Mouse (Mus musculus) spleen, postnatal 0 days (tissue): ENCODE measurements around the gene Larp7. TPM values are rescaled to one million over a fixed set of nuclear protein-coding genes. Genes with fewer than 3 reads are reported as not detected.

Source experiments
- microRNA counts: library from miRNA; unstranded; fragments of <30 nt; microRNA quantifications from one replicate; lab custom pipeline; 2015
- polyA plus RNA-seq: library from polyadenylated mRNA; unstranded; fragments of >200 nt; fragmentation: Nextera tagmentation; extraction: Ambion mirVana; gene quantifications from 2 replicates; pipeline ENCODE4 v1.2.1, GENCODE M21; 2015

The Larp7 gene
- polyA plus RNA-seq = 52.0 and 53.5 TPM in 2 replicates

DNA sequence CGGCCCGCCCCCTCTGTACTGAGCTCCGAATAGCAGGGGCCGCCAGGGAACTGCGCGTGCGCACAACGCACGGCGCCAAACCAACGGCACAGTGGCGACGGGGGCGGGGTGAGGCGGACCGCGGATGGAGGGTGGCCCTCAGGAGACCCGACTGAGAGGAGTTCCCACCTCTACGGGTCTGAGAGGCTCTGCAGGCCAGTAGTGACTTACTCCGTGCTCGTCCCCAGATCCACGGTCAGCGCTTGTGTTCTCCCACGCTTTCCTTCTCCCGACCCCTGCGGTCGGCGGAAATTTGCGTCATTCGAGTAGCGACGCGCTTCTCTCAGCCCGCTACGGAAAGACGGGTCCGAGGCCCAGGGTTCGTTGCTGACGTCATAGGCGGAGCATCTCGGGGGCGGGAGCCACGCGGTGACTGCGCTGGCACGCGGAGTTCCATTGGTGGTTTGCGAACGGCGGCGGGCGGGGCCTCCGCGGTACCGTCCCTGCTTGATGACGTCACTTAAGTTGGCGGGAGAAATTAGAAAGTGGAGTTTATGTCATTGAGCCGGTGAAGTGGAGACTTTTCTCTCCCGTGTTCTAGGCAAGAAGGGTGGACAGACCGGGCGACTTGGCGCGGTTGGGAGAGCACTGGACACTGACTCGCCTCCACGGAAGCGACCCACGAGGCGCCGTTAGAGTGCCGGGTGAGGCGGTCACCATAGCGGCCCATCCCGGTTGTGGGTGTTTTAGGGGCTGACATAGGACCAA is at the start of gene Larp7, which contains the start of gene Zgrf1:
Gene Larp7, minus strand, starts transcription at position 377 of the 747 bp plus-strand sequence.
Gene Zgrf1, plus strand, starts transcription at position 517 of the 747 bp plus-strand sequence.

DNA sequence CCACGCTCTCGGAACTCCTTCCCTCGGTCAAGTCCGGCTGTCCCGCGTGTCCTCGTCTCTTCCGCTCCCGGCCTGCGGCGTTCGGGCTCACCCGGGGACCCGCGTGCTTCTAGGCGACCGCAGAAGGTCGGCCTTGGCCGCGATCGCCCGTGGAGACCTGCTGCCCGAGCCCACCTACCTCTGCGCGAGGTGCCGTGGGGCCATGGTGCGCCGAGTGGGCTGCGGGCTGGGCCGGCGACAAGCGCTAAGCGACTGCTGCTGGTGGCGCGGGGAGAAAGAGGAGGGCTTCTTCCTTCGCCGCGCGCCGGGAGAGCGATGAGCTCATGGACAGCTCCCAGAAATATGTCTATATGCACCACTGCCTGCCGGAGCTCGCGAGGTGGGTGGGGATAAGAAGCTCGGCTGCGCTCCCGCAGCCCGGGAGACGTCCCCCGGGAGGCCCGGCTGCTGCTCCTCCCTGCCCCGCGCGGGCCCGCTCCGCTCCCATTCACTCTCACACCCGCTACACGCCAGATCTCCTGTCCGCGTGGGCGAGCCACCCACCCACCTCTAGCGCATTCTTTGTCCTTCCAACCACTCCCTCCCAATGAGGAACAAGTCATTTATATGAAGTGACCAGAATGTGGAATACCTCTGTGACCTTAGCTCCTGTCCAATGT is 54.3 kb downstream of the Larp7 start, which contains the start of gene Ank2:
Gene Ank2, minus strand, starts transcription at position 609 of the 659 bp plus-strand sequence.

MicroRNAs encoded within 50 kb of the gene (microRNA counts, 519-probe panel; counts per million panel counts)
- microRNA mmu-miR-302a (lab: Ali Mortazavi, UCI) (88.3 counts per million), microRNA mmu-miR-302b (lab: Ali Mortazavi, UCI) (88.3 counts per million), microRNA mmu-miR-302c (lab: Ali Mortazavi, UCI) (88.3 counts per million), microRNA mmu-miR-302d (lab: Ali Mortazavi, UCI) (88.3 counts per million), microRNA mmu-miR-367 (lab: Ali Mortazavi, UCI) (88.3 counts per million)

Other genes with a start within 250 kb of the Larp7 start
- 8.2 and 9.0 TPM in 2 replicates for gene Ank2, start 54.0 kb downstream of the Larp7 start, polyA plus RNA-seq
- gene Zgrf1, start 140 bp upstream of the Larp7 start, polyA plus RNA-seq = 6.3 and 6.9 TPM in 2 replicates
- gene Neurog2, start 79.8 kb upstream of the Larp7 start, polyA plus RNA-seq = not detected in 2 replicates
- 0.82 and 0.86 TPM in 2 replicates for gene Alpk1, start 227.2 kb upstream of the Larp7 start, polyA plus RNA-seq
- gene Tifa, start 236.5 kb upstream of the Larp7 start, polyA plus RNA-seq = 27.7 and 31.9 TPM in 2 replicates